Mouse (Mus musculus) gastrocnemius, adult 2 months (tissue): ENCODE data around the gene Apbb1ip. TPM values are rescaled to one million over a fixed set of nuclear protein-coding genes. Genes with fewer than 3 reads are reported as not detected.

Source experiments
- DNase-seq: peaks from one replicate; pipeline ENCODE4 v3.0.0; 2022
- H3K27ac ChIP-seq: fragments of 200-600 bp; 2 replicates; pipeline ENCODE4 v1.8.1; 2022; ENCODE audit warnings: mild to moderate bottlenecking
- H3K4me3 ChIP-seq: fragments of 200-600 bp; 2 replicates; pipeline ENCODE4 v1.8.1; 2022; ENCODE audit warnings: mild to moderate bottlenecking, moderate library complexity
- CTCF ChIP-seq: fragments of 200-600 bp; IDR thresholded peaks from 2 replicates; pipeline ENCODE4 v1.8.1; 2022; ENCODE audit warnings: antibody characterized with exemption, mild to moderate bottlenecking, moderate library complexity
- intact Hi-C: fragments of 180-260 bp; cut with DNase I; formaldehyde crosslinking; loops from one replicate; pipeline ENCODE4 v1.15.1; 2025
- long read RNA-seq, 2 experiments: library from polyadenylated mRNA; stranded (forward); transcript quantifications; one replicate each; pipeline ENCODE4 v2.0.0; 2021
- total RNA-seq, 2 experiments: library from RNA; stranded (reverse); gene quantifications; 2 replicates each; pipeline ENCODE4 v1.2.3; 2021

The Apbb1ip gene
- 1 to 10 TPM; 2.3 to 2.4 TPM for total RNA-seq
- long read RNA-seq, experiment 1: 0 reads
- long read RNA-seq, experiment 2, partial matches to known transcripts: 0 of 1 reads
- long read RNA-seq, experiment 2, other reads (novel, unspliced or antisense): 0 of 1 reads

DNA sequence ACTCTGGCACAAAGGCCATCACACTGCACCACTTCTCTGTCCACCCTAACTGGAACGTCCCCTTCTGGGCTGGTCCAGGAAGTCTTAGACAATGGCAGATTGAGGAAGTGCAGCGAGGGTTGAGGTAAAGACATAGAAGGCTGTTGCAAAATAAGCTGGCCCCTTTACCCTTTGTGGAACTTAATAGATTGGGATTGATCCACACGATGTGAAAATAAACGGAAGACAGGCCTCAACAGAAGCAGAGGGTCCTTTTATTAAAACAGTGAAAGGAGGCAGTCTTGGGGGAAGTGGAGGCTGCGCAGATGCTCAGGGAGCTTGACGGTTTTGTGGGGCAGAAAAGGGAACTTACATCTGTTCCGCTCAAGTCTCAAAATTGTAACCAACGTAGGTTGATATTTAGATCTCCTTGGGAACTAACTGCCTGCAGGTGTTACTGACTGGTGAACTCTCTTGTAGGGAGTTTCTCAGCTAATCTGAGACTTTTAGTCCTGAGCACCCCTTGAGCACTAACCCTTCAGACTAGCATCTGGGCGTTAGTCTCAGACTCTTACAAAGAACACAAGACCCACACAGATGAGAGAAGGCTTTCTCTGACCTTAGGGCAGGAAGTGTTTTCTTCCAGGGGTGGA lies at the start of gene Apbb1ip:
Apbb1ip (plus strand) TSS at position 546 of the 632 bp plus-strand sequence.
- peak within 1 kb of the TSS; percentile 72 for H3K4me3 ChIP-seq
- H3K27ac ChIP-seq: peak within 1 kb of the TSS; percentile 82
- intact Hi-C loops: loop anchor here (5.0 kb wide), 1 partner anchor 39 kb away; no protein-coding TSS in a partner anchor
- no peak for DNase-seq
- no peak for TF ChIP-seq CTCF

DNA sequence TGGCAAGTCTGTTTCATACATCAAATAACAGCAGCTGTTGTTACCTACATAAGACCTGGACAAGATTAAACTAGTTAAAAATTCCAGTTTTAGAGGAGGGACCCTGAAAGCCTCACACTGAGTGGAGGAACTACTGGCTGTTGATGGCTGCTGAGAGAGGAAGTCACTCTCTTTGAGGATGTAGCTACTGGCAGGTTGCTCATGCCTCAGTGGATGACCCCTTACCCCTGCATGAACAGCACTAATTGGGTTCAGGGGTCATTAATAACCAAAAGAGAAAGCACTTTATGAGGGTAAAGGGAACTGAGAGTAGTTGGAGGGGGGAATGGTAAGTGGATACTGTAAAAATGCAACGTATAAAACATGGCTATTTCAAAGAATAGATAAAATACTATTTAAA lies 46.8 kb upstream of the Apbb1ip start:
- Histone ChIP-seq H3K27ac (no peak overlapping the region), H3K4me3 (no peak overlapping the region)
- DNase-seq: no peak
- intact Hi-C loops: no loop called here
- TF ChIP-seq CTCF: no peak

DNA sequence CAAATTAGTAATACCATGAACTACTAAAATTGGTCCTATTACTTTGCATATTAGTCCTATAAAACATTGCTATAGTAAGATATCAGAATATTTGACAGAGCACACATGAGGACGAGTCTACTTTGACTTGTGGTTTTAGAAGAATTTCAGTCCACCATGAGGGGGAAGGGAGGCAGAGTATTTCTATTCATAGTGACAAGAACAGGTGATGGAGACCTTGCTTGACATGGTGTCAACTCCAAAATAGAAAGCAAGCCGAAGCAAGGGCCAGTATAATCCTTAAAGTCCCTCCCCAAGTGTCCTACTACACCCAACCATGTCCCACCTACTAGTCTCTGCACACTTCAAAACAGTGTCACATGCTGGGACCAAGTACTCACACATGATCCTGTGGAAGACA lies 37.8 kb upstream of the Apbb1ip start:
- no peak overlapping the region for H3K4me3 ChIP-seq
- H3K27ac ChIP-seq: no peak overlapping the region
- intact Hi-C loops: no loop called here
- no peak for DNase-seq
- TF ChIP-seq CTCF: no peak

DNA sequence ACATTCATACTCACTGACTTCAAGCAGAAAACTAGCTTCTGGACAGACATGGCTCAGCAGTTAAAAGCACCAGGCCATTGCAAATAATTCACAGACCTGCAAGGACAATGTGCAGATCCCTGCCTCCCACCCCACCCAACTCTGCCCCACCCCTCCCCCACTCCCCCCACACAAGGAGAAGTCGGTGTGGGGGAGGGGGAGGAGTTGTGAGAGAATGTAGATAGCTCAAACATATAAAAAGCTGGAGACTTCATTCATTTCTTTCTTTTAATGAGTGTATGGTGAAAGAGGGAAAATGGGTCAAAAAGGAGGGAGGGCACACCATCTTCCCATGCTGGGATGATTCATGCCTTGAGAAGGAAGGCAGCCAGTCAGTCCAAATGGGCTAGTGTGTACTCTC lies 34.5 kb upstream of the Apbb1ip start:
- intact Hi-C loops: no loop called here
- no peak overlapping the region for H3K4me3 ChIP-seq
- no peak for TF ChIP-seq CTCF
- no peak overlapping the region for H3K27ac ChIP-seq
- DNase-seq: no peak

DNA sequence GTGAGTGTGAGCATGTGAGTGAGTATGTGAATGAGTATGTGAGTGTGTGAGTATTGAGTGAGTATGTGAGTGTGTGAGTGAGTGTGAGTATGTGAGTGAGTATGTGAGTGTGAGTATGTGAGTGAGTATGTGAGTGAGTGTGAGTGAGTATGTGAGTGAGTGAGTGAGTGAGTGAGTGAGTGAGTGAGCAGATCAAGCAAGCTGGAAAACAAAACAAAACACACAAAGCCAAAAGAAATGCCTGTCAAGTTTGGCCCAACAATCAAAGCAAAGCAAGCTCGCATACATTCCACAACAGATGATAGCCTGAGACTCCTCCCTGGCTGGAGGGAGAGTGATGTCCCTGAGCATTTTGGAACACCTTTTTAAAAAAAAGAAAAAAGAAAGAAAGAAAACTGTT lies 33.5 kb upstream of the Apbb1ip start:
- TF ChIP-seq CTCF: no peak
- intact Hi-C loops: no loop called here
- Histone ChIP-seq H3K27ac (no peak overlapping the region), H3K4me3 (no peak overlapping the region)
- DNase-seq: no peak

DNA sequence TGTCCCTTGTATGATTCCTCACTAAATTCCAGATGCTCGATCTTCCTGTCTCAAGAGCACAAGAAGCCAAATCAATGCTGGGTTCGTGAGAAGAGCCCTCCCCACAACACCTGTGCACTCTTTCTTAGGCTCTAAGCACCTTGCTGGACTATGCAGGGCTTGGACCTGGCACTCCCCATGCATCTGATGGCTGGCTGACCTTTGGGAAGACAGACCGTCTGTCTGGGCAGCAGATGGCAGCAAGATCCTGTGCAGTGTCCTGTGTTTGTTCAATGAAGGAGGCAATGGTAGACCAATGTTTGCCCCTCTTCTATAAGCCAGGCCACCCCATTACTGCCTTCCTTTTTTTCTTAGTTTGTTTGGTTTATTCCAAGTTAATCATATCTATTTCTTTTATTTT lies 32.7 kb upstream of the Apbb1ip start:
- no peak for DNase-seq
- H3K27ac ChIP-seq: no peak overlapping the region
- no peak overlapping the region for H3K4me3 ChIP-seq
- TF ChIP-seq CTCF: peak; percentile 8; the same call in 1 of the 2 replicates
- intact Hi-C loops: no loop called here

DNA sequence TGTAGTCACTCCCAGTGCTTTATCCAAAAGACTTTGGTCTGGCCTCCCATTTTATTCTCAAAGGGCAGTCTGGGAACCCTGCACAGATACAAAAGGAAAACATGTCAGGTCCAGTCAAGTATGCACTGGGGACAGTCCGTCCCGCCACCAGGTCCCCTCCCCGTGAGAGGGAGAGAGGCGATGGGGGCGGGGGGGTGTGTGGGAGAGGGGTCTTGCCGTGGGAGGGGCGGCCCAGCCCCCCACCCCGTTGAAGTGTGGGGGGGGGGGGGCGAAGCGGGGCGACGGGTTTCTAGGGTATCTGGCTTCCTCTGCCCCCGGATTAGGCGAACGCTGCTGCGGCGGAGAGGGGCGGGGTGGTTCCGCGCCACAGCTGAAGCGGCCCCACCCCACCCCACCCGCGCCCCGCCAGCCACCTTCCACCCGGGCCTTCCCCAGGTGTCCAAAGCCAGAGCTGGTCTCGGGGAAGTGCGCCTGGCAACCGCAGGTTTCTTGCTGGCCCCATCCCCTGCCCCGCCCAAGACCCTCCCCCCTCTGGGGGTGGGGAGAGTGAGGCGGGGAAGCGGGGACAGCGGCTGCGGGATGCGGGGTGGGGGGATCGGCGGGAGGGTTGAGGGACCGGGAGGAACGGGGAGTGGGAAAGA lies 29.7 kb upstream of the Apbb1ip start:
- Histone ChIP-seq H3K4me3 (no peak overlapping the region), H3K27ac (no peak overlapping the region)
- TF ChIP-seq CTCF: no peak
- intact Hi-C loops: no loop called here
- DNase-seq: peak; percentile 40

DNA sequence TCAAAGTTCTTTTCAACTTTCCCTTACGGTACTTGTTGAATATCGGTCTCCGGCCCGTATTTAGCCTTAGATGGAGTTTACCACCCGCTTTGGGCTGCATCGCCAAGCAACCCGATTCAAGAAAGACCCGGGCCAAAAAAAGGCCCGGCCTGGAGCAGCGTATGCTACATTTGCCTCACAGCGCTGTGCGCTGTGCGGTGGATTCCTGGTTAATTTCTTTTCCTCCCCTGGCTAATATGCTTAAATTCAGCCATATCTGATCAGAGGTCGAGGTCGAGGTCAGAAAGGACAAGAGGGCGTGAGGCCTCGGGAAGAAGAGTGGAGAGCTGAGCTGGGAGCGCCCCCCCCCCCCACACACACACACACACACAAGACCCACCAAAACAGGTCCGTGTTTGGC lies 29.0 kb upstream of the Apbb1ip start:
- intact Hi-C loops: no loop called here
- TF ChIP-seq CTCF: no peak
- Histone ChIP-seq H3K4me3 (no peak overlapping the region), H3K27ac (no peak overlapping the region)
- no peak for DNase-seq

DNA sequence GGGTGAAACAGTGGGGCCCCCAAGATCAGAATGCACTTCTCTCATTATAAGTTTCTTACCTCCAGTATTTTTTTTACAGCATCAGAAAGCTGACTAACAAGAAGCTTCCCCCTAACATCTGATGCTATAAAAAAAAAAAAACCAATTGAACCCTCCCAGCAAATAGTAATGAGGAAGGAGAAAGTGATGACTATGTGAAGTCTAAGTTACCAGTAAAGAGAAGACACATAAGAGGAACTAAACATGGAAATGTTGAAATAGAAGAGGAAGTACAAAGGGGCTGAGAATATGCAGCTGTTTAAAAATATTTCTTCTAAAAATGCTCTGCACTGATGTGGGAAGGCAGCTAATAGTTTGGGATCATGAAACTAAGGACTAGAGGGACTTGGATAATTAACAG lies 27.1 kb upstream of the Apbb1ip start:
- Histone ChIP-seq H3K4me3 (no peak overlapping the region), H3K27ac (no peak overlapping the region)
- no peak for TF ChIP-seq CTCF
- intact Hi-C loops: no loop called here
- no peak for DNase-seq

DNA sequence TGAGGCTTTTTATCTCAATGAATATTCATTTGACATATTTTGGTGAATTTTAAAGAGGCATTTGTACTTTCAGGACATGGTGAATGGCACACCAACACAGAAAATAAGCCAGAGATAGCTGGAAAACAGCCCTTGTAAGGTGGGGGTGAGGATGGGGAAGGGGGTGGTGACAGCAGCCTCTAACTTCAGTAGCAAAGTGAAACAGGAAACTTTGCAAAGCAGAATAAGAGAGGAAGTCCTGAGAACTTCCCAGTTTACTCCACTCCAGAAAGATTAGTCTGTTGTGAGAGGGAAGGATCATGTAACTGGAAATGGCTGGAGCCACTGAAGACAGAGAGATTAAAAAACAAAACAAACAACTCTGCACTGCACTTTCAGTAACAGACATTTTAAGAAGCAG lies 26.0 kb upstream of the Apbb1ip start:
- no peak for DNase-seq
- Histone ChIP-seq H3K4me3 (no peak overlapping the region), H3K27ac (no peak overlapping the region)
- TF ChIP-seq CTCF: no peak
- intact Hi-C loops: no loop called here

DNA sequence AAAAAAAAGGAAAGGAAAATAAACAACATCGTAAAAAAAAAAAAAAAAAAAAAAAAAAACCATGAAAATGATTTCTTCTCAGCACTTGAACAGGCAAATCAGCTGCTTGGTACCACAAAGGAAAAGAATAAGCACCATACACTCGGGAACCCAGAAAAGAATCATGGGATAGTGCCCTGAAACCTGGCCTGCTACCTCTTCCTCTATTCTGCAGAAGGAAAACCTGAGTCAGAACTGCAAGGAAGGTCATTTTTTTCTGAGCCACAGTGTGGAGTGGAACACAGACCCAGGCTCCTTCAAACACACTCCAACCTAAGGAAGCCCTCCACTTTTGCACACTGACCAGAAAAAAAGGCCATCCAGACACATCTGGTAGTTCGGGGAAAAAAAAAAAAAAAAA lies 24.1 kb upstream of the Apbb1ip start:
- intact Hi-C loops: no loop called here
- Histone ChIP-seq H3K4me3 (no peak overlapping the region), H3K27ac (no peak overlapping the region)
- no peak for DNase-seq
- no peak for TF ChIP-seq CTCF

DNA sequence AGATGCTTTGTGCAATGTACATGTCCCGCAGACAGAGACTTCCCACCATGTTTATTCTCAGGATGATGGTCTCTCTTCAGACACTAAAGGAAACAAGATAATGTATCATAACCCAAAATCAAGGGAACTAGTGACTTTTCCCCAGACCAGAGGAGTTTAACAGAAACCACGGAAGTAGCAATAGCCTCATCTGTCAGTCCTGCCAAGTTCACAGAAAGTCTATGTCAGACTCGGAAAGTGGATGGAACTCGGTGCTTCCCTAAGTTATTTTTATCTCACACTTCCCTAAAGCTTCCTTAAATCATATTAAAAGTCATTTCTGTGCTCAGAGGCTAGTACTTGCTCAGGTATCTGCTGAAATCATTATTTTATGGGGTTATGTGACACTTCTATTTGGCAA lies 21.4 kb upstream of the Apbb1ip start:
- no peak overlapping the region for H3K27ac ChIP-seq
- intact Hi-C loops: no loop called here
- TF ChIP-seq CTCF: no peak
- DNase-seq: no peak
- H3K4me3 ChIP-seq: no peak overlapping the region

DNA sequence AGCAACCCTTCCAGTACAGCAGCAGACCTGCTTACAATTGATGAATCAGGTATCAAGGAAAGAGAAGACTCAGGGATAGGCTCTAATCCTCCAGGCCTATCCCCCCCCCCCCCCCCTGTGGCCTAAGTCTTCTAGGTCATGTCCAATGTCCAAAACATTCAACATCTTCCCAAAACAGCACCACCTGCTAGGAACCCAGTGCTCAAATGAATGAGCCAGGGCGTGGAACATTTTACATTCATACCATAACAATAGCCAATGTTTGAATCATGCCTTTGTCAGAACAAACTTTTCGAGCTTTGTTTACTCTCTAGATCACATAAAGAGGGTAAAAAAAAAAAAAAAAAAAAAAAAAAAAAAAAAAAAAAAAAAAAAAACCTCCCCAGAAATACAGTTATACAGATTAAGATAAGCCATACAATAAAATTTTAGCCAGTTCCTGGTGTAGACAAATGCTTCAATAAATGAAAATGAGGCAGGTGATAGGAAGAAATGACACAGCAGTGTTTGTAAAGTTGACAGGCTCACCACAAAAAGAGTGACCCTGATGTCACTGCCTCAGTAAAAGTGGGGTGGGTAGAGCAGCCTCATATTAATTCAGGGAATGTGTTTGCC lies 20.3 kb upstream of the Apbb1ip start:
- no peak for TF ChIP-seq CTCF
- Histone ChIP-seq H3K4me3 (no peak overlapping the region), H3K27ac (no peak overlapping the region)
- intact Hi-C loops: no loop called here
- DNase-seq: no peak
